Mouse (Mus musculus) midbrain, embryonic 11.5 days (tissue): Measurements from ENCODE around the gene Pbx2. TPM values are rescaled to one million over a fixed set of nuclear protein-coding genes. Genes with fewer than 3 reads are reported as not detected.

ENCODE experiments used
- ATAC-seq: fragments of 200-750 bp; cut with Nextera tagmentation; 2 replicates; pipeline ENCODE4 v1.8.0; 2017; ENCODE audit warnings: moderate TSS enrichment, moderate library complexity; ENCODE audit not compliant: low FRiP score
- DNase-seq: peaks from one replicate; pipeline ENCODE4 v3.0.0; 2015; ENCODE audit warnings: low spot score; ENCODE audit errors: missing footprints
- H3K27ac ChIP-seq: fragments of 300-500 bp; sonication (generic); 2 replicates; pipeline ENCODE4 v1.5.1; 2014; ENCODE audit warnings: low read depth, low read length
- H3K27me3 ChIP-seq: fragments of 300-500 bp; sonication (generic); 2 replicates; pipeline ENCODE4 v1.6.1; 2014; ENCODE audit warnings: mild to moderate bottlenecking, low read length, moderate library complexity, mixed read lengths; ENCODE audit not compliant: control insufficient read depth, insufficient read depth
- H3K36me3 ChIP-seq: fragments of 300-500 bp; sonication (generic); 2 replicates; pipeline ENCODE4 v1.6.1; 2014; ENCODE audit warnings: mild to moderate bottlenecking, low read length, moderate library complexity, mixed read lengths; ENCODE audit not compliant: control insufficient read depth, insufficient read depth
- H3K4me1 ChIP-seq: fragments of 300-500 bp; sonication (generic); 2 replicates; pipeline ENCODE4 v1.6.1; 2014; ENCODE audit warnings: low read length; ENCODE audit not compliant: control insufficient read depth, insufficient read depth
- H3K4me2 ChIP-seq: fragments of 300-500 bp; sonication (generic); 2 replicates; pipeline ENCODE4 v1.6.1; 2014; ENCODE audit warnings: mild to moderate bottlenecking, moderate library complexity
- H3K4me3 ChIP-seq: fragments of 300-500 bp; sonication (generic); 2 replicates; pipeline ENCODE4 v1.5.1; 2014; ENCODE audit warnings: low read depth, low read length
- H3K9ac ChIP-seq: fragments of 300-500 bp; sonication (generic); 2 replicates; pipeline ENCODE4 v1.6.1; 2014; ENCODE audit warnings: low read length
- H3K9me3 ChIP-seq: fragments of 300-500 bp; sonication (generic); 2 replicates; pipeline ENCODE4 v1.6.1; 2016; ENCODE audit warnings: low read length; ENCODE audit not compliant: control insufficient read depth
- WGBS: fragments of 180-500 bp; shearing (Covaris S2); extraction: QIAGEN DNeasy Blood & Tissue Kit; methylation state at CpG from one replicate; pipeline ENCODE4 v1.1.7; 2014; 5-methylcytosine and 5-hydroxymethylcytosine counted together
- polyA plus RNA-seq: library from polyadenylated mRNA; unstranded; fragments of >200 nt; fragmentation: Nextera tagmentation; extraction: Ambion mirVana; gene quantifications from 2 replicates; pipeline ENCODE4 v1.2.1, GENCODE M21; 2014

The Pbx2 gene
- polyA plus RNA-seq, 1 experiment from 2014 or later, result 20.1 TPM

- Histone ChIP-seq H3K36me3 (no peaks in the 10 kb centered on the region), H3K27ac (no peak overlapping the region), H3K27me3 (no peaks in the 10 kb centered on the region), H3K9me3 (no peaks in the 10 kb centered on the region), H3K4me3 (no peak overlapping the region), H3K4me1 (no peaks in the 10 kb centered on the region), H3K4me2 (no peak overlapping the region), H3K9ac (no peak overlapping the region)
- DNase-seq, result no peak
- 66% methylated on average over 4 of the region's 4 CpGs for WGBS
- ATAC-seq, result no peak
Observed at GRCm38 (mm10) chr17:34569919-34570318, 21.1 kb upstream of the Pbx2 start.

- Histone ChIP-seq H3K27me3 (no peaks in the 10 kb centered on the region), H3K4me2 (no peak overlapping the region), H3K4me3 (no peak overlapping the region), H3K36me3 (no peaks in the 10 kb centered on the region), H3K4me1 (no peaks in the 10 kb centered on the region), H3K9ac (no peak overlapping the region), H3K9me3 (no peaks in the 10 kb centered on the region), H3K27ac (no peak overlapping the region)
- ATAC-seq (no peak), DNase-seq (no peak)
- WGBS, result 13% methylated on average over 5 of the region's 5 CpGs
Observed at GRCm38 (mm10) chr17:34571875-34572274, 19.2 kb upstream of the Pbx2 start.

- ATAC-seq (0 out of 2 replicates have a peak, but pooled peaks have one; percentile 35), DNase-seq (no peak)
- Histone ChIP-seq H3K36me3 (no peaks in the 10 kb centered on the region), H3K27ac (no peak overlapping the region), H3K9me3 (no peaks in the 10 kb centered on the region), H3K4me3 (no peak overlapping the region), H3K4me2 (no peak overlapping the region), H3K4me1 (no peaks in the 10 kb centered on the region), H3K9ac (no peak overlapping the region), H3K27me3 (no peaks in the 10 kb centered on the region)
- WGBS, result 8% methylated on average over 15 of the region's 15 CpGs
Observed at GRCm38 (mm10) chr17:34572361-34572760, 18.7 kb upstream of the Pbx2 start.

- H3K4me1 ChIP-seq, result no peaks in the 10 kb centered on the region
- no peaks in the 10 kb centered on the region for H3K27me3 ChIP-seq
- no peak overlapping the region for H3K4me3 ChIP-seq
- no peaks in the 10 kb centered on the region for H3K9me3 ChIP-seq
- 74% methylated on average over 5 of the region's 5 CpGs for WGBS
- no peak overlapping the region for H3K4me2 ChIP-seq
- ATAC-seq (no peak), DNase-seq (no peak)
- no peaks in the 10 kb centered on the region for H3K36me3 ChIP-seq
- H3K27ac ChIP-seq, result no peak overlapping the region
- H3K9ac ChIP-seq, result no peak overlapping the region
Observed at GRCm38 (mm10) chr17:34576577-34576976, 14.5 kb upstream of the Pbx2 start.

GRCm38 (mm10) chr17:34578070-34578469 lies 13.0 kb upstream of the Pbx2 start:
- H3K27ac ChIP-seq, result no peak overlapping the region
- WGBS, result 86% methylated on average over 3 of the region's 3 CpGs
- no peak overlapping the region for H3K4me3 ChIP-seq
- H3K4me2 ChIP-seq, result no peak overlapping the region
- H3K4me1 ChIP-seq, result no peaks in the 10 kb centered on the region
- no peak for ATAC-seq
- no peak overlapping the region for H3K9ac ChIP-seq
- no peaks in the 10 kb centered on the region for H3K9me3 ChIP-seq
- no peaks in the 10 kb centered on the region for H3K27me3 ChIP-seq
- H3K36me3 ChIP-seq, result no peaks in the 10 kb centered on the region
- no peak for DNase-seq

GRCm38 (mm10) chr17:34582528-34582927 lies 8.5 kb upstream of the Pbx2 start:
- no peak overlapping the region for H3K4me3 ChIP-seq
- WGBS, result 85% methylated on average over 12 of the region's 12 CpGs
- H3K9ac ChIP-seq, result 0 out of 2 replicates have a peak overlapping the region, but pooled peaks have one; percentile 33
- ATAC-seq (no peak), DNase-seq (no peak)
- H3K36me3 ChIP-seq, result no peaks in the 10 kb centered on the region; the same call in 1 of the 2 replicates
- no peaks in the 10 kb centered on the region for H3K9me3 ChIP-seq
- H3K27ac ChIP-seq, result no peak overlapping the region
- no peak overlapping the region for H3K4me2 ChIP-seq
- peaks cover 10% of the 10 kb centered on the region for H3K4me1 ChIP-seq
- H3K27me3 ChIP-seq, result no peaks in the 10 kb centered on the region

GRCm38 (mm10) chr17:34583397-34583796 lies 7.7 kb upstream of the Pbx2 start:
- WGBS, result 56% methylated on average over 7 of the region's 7 CpGs
- H3K4me2 ChIP-seq, result no peak overlapping the region

GRCm38 (mm10) chr17:34583819-34584218 lies 7.2 kb upstream of the Pbx2 start:
- Histone ChIP-seq H3K4me1 (peaks cover 17% of the 10 kb centered on the region), H3K27ac (no peak overlapping the region), H3K9ac (no peak overlapping the region), H3K36me3 (no peaks in the 10 kb centered on the region; the same call in 1 of the 2 replicates), H3K4me3 (no peak overlapping the region), H3K9me3 (no peaks in the 10 kb centered on the region), H3K4me2 (no peak overlapping the region), H3K27me3 (no peaks in the 10 kb centered on the region)
- 78% methylated on average over 8 of the region's 8 CpGs for WGBS
- ATAC-seq (no peak), DNase-seq (no peak)

More at GRCm38 (mm10) chr17:34583397-34583796, 7.7 kb upstream of the Pbx2 start:
- DNase-seq (no peak), ATAC-seq (no peak)
- Histone ChIP-seq H3K9ac (no peak overlapping the region), H3K4me3 (no peak overlapping the region), H3K27ac (no peak overlapping the region), H3K9me3 (no peaks in the 10 kb centered on the region), H3K4me1 (peaks cover 13% of the 10 kb centered on the region), H3K36me3 (no peaks in the 10 kb centered on the region; the same call in 1 of the 2 replicates), H3K27me3 (no peaks in the 10 kb centered on the region)

GRCm38 (mm10) chr17:34585121-34585520 lies 5.9 kb upstream of the Pbx2 start:
- H3K4me1 ChIP-seq, result peaks cover 30% of the 10 kb centered on the region
- H3K9me3 ChIP-seq, result no peaks in the 10 kb centered on the region
- 89% methylated on average over 8 of the region's 8 CpGs for WGBS
- no peaks in the 10 kb centered on the region; the same call in 1 of the 2 replicates for H3K36me3 ChIP-seq
- no peak overlapping the region for H3K4me2 ChIP-seq
- no peak overlapping the region for H3K4me3 ChIP-seq
- ATAC-seq, result no peak
- no peaks in the 10 kb centered on the region for H3K27me3 ChIP-seq
- no peak for DNase-seq
- no peak overlapping the region for H3K9ac ChIP-seq
- H3K27ac ChIP-seq, result no peak overlapping the region
